Mouse (Mus musculus): ENCODE data around the gene Prr29. TPM values are rescaled to one million over a fixed set of nuclear protein-coding genes. Genes with fewer than 3 reads are reported as not detected.

The Prr29 gene
- not detected for polyA plus RNA-seq (2014; fragmentation: Illumina TruSeq; extraction: RNeasy Lipid Tissue Mini Kit (QIAGEN cat#74804); ENCODE audit: low read depth, low replicate concordance)

DNA sequence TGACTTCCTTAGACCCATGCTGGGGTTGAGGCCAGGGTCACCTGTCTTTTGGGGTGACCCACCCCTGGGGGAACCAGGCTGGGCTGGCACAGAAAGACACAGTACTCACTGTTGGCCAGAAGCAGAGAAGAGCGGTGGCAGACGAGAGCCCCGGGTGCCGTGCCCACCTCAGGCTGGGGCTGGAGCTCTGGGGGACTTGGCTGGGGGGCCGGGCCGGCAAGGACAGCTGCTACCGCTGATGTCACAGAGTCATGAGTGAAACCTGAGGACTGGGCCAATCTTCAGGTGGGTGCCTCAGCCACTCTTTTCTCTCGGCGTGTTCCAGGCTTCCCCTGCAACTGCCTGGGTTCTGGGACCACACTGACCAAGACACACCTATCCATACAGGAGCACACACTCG is at the start of gene Prr29:
TSS of gene Prr29 (plus strand) at position 107 of the 400 bp plus-strand sequence.

DNA sequence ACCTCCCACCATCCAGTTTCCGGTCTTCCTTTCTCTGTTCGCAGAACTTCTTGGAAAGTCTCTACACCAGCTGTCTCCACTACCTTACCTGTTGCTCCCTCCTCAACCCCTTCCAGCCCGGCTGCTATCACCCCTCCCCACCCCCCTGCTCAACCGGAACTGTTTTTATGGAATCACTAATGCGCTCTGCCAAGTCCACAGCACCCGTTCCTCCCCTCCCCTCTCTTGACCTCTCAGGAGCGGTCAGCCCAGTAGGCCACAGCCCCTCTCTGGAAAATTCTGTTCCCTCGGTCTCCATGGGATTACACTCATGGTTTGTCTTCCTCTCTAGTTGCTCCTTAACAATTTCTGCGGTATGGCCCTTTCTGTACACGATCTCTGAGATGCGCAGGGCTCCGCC is 12.1 kb upstream of the Prr29 start, which contains the start of gene Scn4a:
TSS of gene Scn4a (minus strand) at position 101 of the 400 bp plus-strand sequence.

GRCm38 (mm10) chr11:106387791-106388216 is 22.5 kb downstream of the Prr29 start, which contains the start of gene Icam2:
Gene Icam2, minus strand, starts transcription at chr11:106388075.

Other genes with a start within 250 kb of the Prr29 start
- not detected for gene Gm10840, start 204.6 kb upstream of the Prr29 start, polyA plus RNA-seq (2014; fragmentation: Illumina TruSeq; extraction: RNeasy Lipid Tissue Mini Kit (QIAGEN cat#74804); ENCODE audit: low read depth, low replicate concordance)
- gene Limd2, start 204.6 kb upstream of the Prr29 start, polyA plus RNA-seq (2014; fragmentation: Illumina TruSeq; extraction: RNeasy Lipid Tissue Mini Kit (QIAGEN cat#74804); ENCODE audit: low read depth, low replicate concordance) = 2.9 TPM
- gene Strada, start 163.3 kb upstream of the Prr29 start, polyA plus RNA-seq (2014; fragmentation: Illumina TruSeq; extraction: RNeasy Lipid Tissue Mini Kit (QIAGEN cat#74804); ENCODE audit: low read depth, low replicate concordance) = 9.5 TPM
- 171 TPM for gene Ccdc47, start 149.1 kb upstream of the Prr29 start, polyA plus RNA-seq (2014; fragmentation: Illumina TruSeq; extraction: RNeasy Lipid Tissue Mini Kit (QIAGEN cat#74804); ENCODE audit: low read depth, low replicate concordance)
- gene Ddx42, start 148.5 kb upstream of the Prr29 start, polyA plus RNA-seq (2014; fragmentation: Illumina TruSeq; extraction: RNeasy Lipid Tissue Mini Kit (QIAGEN cat#74804); ENCODE audit: low read depth, low replicate concordance) = 35.0 TPM
- gene Ftsj3, start 109.4 kb upstream of the Prr29 start, polyA plus RNA-seq (2014; fragmentation: Illumina TruSeq; extraction: RNeasy Lipid Tissue Mini Kit (QIAGEN cat#74804); ENCODE audit: low read depth, low replicate concordance) = 14.3 TPM
- gene Psmc5, start 109.3 kb upstream of the Prr29 start, polyA plus RNA-seq (2014; fragmentation: Illumina TruSeq; extraction: RNeasy Lipid Tissue Mini Kit (QIAGEN cat#74804); ENCODE audit: low read depth, low replicate concordance) = 30.8 TPM
- 5.1 TPM for gene Smarcd2, start 92.5 kb upstream of the Prr29 start, polyA plus RNA-seq (2014; fragmentation: Illumina TruSeq; extraction: RNeasy Lipid Tissue Mini Kit (QIAGEN cat#74804); ENCODE audit: low read depth, low replicate concordance)
- gene Tcam1, start 88.8 kb upstream of the Prr29 start, polyA plus RNA-seq (2014; fragmentation: Illumina TruSeq; extraction: RNeasy Lipid Tissue Mini Kit (QIAGEN cat#74804); ENCODE audit: low read depth, low replicate concordance) = not detected
- not detected for gene Gh, start 63.6 kb upstream of the Prr29 start, polyA plus RNA-seq (2014; fragmentation: Illumina TruSeq; extraction: RNeasy Lipid Tissue Mini Kit (QIAGEN cat#74804); ENCODE audit: low read depth, low replicate concordance)
- gene Cd79b, start 50.7 kb upstream of the Prr29 start, polyA plus RNA-seq (2014; fragmentation: Illumina TruSeq; extraction: RNeasy Lipid Tissue Mini Kit (QIAGEN cat#74804); ENCODE audit: low read depth, low replicate concordance) = 0.53 TPM
- gene Scn4a, start 12.2 kb upstream of the Prr29 start, polyA plus RNA-seq (2014; fragmentation: Illumina TruSeq; extraction: RNeasy Lipid Tissue Mini Kit (QIAGEN cat#74804); ENCODE audit: low read depth, low replicate concordance) = not detected
- gene Icam2, start 22.6 kb downstream of the Prr29 start, polyA plus RNA-seq (2014; fragmentation: Illumina TruSeq; extraction: RNeasy Lipid Tissue Mini Kit (QIAGEN cat#74804); ENCODE audit: low read depth, low replicate concordance) = 1.4 TPM
- 9.8 TPM for gene Ern1, start 122.4 kb downstream of the Prr29 start, polyA plus RNA-seq (2014; fragmentation: Illumina TruSeq; extraction: RNeasy Lipid Tissue Mini Kit (QIAGEN cat#74804); ENCODE audit: low read depth, low replicate concordance)
- 56.5 TPM for gene Tex2, start 248.0 kb downstream of the Prr29 start, polyA plus RNA-seq (2014; fragmentation: Illumina TruSeq; extraction: RNeasy Lipid Tissue Mini Kit (QIAGEN cat#74804); ENCODE audit: low read depth, low replicate concordance)

All from kidney, adult 10 weeks (tissue).